Mouse (Mus musculus) liver (tissue): ENCODE data around the gene Mia.

Experiments used
- DNase-seq: peaks from one replicate; pipeline ENCODE4 v3.0.0-alpha.2; 2020; ENCODE audit warnings: mixed read lengths

The Mia gene

DNA sequence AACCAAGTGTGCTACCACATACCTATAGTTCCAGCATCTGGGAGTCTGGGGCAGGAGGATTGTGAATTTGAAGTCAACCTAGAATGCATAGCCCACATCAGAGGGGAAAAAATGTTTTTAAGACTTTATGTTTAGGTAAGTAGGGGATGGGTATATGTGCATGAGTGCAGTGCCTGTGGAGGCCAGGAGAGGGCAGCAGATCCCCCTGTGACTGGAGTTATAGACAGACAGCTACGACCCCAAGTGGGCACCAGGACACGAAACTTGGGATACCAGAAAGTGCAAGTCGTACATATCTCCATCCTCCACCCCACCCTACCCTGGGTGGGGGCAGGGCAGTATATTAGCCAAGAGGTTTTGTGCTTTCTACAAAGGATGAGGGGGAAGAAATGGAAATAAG, 4.0 kb upstream of the Mia start:
- peak; percentile 66 for DNase-seq

DNA sequence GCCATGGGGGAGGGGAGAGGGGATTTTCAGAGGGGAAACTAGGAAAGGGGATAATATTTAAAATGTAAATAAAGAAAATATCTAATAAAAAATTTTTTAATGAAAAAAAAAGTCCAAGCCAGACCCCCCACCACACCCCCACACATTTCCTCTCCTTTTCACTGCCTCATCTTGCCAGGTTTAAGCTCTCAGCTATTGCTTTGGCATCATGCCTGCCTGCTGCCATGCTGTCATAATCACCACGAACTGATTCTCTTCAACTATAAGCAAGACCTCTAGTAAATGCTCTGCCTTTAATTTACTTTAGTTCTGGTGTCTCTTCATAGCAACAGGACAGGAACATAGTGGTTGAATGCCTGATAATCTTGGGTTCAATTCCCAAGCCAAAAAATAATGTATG, 1.5 kb upstream of the Mia start:
- no peak for DNase-seq

DNA sequence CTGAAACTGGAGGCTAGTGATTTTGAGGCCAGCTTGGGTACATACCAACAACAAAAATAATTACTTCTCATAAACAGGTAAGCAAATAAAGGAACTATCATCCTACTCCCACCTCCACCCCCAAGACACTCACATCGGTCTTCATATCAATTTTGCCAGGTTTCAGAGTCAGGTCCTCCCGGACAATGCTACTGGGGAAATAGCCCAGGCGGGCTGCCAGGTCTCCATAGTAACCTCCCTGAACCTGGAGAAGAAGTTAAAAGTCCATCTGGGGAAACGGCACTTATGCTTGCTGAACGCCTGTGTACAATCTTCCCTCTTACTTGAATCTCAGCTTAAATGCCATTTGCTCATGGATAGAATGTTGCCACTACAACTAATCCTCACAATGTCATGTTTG, 921 bp downstream of the Mia start:
- no peak for DNase-seq

DNA sequence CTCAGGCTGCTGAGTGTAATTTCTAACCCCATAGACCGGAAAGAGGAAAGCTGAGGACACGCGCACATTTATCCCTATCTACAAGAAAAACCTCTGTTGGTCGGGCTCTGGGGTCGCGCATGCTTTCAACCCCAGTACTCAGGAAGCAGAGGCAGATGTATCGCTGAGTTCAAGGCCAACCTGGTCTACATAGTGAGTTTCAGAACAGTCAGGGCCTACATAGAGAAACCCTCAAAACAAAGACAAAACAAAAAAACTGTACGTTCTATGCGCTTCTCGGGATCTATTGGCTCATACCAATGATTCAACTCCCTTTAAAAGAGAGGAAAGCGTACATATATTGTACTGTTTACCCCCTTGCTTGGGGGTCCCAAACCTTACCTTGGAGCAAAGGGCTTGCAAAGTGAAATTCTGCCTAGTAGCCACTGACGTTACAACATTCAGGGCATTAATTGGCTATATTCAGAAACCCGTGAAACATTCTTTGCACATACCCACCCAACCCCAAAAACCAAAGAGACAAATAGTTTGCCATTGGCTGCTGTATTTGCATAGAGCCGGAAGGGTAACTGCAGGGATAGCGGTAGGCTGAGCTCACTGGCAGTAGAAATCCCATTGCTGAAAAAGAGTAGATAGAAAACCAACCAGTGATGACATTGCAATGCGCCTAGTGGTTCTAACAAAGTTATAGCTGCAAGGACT, 1.6 kb downstream of the Mia start:
- no peak for DNase-seq

DNA sequence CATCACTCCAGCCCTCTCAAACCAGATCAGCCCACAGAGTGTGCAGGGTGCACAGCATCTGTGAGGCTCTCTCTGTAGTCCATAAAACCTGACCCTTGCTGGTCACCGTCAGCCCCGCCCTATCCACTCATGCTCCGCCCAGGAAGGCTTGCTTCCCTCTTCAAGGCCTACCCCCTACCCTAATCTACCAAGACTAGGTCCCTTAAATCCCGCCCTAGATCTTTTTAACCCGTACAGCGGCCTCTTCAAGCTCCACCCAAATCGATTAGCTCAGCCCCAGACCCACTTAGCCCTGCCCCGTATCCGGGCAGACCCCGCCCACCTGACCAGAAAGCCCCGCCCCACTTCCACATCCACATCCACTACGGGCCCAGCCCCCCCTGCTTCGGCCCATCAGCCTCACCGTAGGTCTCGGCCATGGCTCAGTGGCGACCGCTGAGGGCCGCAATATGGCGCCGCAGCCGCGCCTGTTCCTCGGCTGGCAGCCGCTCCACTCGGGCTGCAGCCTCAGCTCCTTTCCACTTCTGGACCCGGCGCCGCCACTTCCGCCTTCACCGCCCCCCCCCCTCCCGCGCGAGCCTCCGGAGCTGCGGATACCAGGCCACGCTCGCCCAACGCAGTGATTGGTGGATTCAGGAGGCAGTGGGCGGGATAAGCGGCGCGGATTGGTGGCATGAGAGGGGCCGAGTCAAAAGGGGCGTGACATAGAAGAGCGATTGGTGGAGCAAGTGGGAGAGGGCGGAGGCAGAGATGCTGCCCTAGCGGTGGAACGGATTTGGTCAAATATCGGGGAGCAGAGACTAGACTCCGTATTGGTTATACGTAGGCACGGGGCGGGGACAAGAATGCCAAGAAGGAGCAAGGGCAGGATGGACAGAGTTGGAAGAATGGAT, 2.4 kb downstream of the Mia start, which contains the start of gene Rab4b:
TSS of gene Rab4b (minus strand) at position 573 of the 893 bp plus-strand sequence.
- DNase-seq: peak; percentile 99

DNA sequence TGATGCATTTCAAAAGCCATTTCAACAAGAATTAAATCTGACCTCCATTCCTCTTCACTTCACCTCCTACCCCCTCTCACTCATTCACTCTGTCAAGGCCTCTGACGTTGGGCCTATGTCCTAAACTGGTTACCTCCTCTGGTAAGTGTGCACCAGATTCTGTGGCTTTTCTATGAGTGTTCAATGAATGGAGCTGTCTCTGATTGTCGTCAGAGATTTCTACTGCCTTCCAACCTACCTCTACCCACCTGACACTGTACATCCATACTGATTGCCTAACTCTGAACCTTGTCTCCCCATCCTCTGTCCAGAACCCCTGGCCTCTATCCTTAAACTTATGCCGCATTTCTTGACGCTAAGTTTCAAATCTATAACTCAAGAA, 3.0 kb downstream of the Mia start:
- no peak for DNase-seq

DNA sequence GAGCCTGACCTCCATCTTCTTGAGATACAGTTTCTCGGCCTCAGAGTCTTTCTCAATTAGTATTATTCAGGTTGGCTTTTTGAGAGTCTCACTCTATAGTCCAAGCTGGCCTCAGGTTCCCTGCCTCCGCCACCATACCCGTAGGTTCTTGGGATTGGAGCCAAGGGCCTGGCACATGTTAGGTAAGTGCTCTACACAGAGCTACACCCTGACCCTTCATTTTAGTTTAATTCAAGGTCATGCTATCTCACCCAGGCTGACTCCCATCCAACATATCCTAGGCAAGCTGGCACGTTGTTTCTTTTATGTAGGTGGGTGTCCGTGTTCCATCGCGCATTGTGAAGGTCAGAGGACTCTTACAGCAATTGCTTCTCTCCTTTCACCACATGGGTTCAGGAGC, 6.1 kb downstream of the Mia start:
- no peak for DNase-seq

DNA sequence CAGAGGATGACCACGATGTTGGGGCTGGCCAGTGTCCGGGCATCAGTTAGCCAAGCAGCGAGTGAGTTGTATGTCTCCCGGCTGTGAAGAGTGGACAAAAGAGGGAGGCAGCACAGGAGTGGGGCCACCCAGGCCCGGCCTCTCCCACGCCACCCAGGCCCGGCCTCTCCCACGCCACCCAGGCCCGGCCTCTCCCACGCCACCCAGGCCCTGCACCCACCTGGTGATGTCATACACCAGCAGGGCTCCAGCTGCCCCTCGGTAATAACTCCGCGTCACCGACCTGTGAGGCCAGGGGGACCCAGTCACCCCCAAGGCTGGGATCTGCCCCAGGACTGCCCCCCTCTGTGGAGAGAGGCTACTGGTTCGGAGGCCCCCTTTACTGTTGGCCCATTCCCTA, 6.5 kb downstream of the Mia start:
- no peak for DNase-seq

DNA sequence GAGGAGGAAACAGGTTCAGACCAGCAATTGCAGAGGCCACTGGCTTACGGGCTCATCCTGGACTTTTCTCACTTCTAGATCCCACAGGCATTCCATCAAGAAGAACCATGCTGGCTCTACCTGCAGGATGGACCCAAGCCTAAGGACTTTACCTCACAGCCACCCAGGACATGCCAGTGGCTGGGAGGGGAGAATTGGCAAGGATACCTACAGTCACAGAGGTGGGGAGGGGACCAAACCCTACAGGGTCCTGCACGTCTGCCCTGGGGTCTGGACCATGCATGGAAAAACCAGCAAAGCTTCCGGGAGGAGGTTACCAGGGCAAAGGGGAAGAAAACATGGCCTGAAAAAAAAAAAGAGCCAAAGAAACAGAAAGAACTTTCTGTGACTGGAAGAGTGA, 10.0 kb downstream of the Mia start:
- DNase-seq: no peak

DNA sequence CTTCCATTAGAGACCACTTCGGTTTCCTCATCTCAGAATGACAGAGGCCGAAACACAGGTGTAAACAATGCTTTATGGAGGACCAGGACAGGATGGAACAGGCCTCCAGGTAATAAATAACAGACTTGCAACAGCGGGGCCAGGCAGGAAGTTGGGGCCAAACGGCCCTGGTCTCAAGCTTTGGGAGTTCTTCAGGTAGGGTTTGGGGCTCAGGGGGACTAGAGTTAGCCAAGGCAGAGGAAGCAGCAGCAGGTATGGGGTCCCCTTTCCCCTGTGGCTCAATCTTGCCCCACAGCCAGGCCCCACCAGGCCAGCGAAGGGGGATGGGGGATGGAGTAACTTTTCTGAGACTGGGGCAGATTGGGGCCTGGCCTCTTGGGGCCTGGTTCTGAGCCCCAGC, 12.6 kb downstream of the Mia start:
- DNase-seq: no peak

DNA sequence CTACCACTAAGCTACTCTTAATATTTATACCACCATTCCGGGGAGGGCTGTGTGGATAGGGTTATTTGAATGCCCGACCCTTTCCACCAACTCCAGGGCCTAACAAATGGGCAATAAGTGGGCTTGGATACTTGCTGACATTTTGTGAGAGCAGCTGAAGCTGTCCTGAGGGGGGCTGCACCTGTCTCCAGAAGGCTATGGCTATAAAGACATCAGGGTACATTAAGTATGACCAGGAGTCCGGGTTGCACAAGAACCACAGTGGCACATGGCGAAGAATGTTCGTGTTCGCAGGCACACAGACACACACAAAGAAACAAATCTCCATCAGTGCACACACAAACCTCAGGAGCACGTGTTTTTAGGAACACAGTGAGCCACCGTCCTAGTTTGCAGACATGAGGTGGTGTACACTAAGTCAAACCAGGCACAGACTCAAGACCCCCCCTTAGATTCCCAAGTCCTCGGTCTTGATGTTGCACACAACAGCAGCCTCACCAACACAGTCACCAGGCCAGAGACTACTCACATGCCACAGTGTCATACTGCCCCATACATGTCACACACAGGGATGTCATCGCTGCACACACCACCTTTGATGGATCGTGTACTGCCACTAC, 13.4 kb downstream of the Mia start:
- DNase-seq: no peak

DNA sequence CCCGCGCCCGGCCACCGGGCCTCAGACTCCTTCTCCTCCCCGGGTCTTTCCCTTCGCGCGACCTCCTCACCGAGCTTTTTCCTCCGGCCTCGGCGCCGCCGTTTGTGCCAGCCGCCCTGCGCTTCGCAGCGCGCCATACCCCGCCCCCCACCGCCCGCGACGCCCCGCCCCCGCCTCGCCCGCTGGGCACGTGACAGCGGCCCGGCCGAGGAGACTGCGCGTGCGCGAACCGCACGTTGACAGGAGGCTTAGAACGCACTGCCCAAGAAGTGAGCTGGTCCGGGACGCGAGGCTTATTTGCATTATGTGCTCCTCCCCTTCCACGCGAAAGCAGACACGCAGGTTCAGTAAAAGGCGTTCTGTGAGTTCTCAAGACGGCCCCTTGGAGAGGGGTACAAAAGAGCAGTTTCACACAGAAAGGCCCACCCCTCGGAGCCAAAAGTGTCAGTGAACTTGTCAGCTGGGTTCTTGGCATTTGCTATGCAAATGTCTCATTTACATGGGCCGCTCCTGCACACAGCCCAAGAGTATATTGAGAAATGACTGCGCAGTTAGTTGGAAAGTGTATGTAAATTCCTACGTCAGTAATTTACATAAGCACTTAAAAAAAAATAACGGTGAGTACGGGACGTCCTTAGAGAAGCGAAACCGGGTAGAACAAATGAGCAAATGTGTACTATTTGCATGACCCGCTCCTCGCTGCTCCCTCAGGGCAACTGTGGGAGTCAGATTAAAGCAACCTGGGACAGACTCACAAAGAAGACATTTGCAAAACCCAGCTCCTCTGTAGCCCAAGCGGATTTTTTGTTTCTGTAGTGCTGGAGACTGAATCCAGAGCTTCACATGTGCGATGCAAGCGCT, 14.1 kb downstream of the Mia start, which contains the start of gene Egln2:
TSS of gene Egln2 (minus strand) at position 189 of the 861 bp plus-strand sequence.
- DNase-seq: peak; percentile 99

DNA sequence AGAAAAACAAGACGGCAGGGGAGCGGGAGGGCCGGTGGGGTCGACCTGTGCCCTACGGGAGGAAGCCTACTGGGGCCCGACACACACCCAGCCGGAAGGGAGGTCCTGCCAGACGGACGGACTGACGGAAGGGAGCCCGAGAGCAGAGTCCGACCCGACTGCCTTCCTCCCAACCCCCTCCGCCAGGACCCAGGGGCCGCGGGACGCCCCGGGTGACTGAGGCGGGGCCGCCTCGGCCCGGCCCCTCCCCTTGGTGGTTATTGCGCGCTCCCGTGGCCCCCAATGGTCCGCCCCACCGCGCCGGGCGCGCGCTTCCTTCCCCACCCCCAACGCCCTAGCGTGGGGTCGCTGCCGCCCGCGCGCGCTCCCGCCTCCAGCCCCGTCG, 14.7 kb downstream of the Mia start:
- peak; percentile 89 for DNase-seq

DNA sequence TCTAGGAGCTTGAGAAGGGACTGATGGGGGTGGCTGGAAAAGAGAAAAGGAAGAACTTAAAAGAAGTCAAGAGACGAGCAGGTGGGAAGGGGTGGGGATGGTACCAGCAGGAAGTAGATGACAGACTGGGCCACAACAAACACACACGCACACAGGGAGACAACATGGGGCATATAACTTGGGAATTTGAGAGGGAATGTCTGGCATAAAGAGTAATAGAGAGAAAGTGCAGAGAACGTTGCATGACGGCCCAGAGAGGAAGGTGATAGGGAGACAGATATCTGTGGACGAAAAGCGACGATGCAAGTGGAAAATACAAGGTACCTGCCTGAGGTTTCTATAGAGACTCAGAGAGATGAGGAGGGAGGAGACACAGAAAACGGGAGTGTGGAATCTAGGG, 15.3 kb downstream of the Mia start:
- no peak for DNase-seq

DNA sequence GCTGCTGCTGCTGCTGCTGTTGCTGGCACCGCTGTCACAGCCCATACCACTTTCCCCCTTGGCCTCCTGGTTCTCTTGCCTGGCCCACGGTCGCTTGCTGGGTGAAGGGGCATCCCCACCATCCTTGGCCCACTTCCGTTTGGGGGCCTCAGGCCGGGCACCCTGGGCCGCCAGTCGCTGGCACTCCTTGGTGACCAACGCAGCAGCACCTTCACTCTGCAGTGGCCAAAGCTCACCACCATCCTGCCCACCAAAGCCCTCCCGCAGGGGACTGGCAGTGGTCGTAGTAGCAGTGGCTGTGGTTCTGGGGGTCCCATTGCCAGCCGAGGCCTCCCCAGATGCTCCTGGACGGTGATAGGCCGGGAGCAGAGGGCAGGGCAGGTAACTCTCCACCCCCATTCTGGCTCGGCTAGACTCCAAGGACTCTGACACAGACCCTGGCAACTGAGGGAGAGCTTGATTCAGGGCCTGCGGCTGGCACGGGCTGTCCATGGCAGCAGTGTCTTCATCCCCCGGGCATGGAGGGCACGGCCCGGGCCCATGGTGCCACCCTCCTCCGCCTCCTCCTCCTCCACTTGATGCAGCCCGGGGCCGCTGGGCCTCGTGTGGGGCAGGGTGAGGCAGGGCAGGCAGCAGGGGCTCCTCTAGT, 15.8 kb downstream of the Mia start:
- no peak for DNase-seq

DNA sequence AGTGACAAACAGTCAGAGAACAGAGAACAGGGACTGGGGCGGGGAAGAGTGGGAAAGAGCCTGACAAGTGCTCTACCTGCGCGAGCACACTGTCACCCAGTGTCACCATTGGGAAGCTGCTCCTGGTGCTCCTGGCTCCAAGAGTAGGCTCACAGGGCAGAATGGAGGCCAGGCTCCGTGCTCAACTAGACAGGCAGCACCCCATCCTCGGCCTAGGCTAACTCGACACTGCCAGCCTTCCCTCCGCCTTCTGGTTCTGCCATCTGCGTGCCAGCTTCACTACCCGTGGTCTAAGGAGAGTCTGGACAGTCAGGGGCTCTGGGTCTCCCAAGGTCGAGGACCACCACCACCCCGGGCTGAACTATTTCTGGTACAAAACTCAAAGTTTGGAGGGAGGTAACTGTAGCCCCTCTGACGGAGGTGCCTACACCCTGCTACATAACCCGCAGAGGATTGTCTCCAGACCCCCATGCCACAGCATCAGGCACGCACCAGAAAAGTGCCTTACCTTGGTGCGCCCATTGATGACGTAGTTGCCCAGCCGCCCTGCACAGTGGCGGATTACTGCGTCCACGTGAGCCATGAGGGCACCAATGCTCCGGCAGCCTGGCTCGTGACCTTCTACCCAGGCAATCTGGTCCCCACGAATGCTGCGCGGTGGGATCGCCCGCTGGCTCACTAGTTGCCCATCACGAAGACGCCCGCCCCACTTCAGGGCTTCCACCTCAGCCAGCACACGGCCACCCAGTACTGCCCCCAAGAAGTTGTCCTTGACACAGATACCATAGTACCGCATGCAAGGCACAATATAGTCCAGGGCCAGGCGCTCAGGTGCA, 16.6 kb downstream of the Mia start:
- no peak for DNase-seq

DNA sequence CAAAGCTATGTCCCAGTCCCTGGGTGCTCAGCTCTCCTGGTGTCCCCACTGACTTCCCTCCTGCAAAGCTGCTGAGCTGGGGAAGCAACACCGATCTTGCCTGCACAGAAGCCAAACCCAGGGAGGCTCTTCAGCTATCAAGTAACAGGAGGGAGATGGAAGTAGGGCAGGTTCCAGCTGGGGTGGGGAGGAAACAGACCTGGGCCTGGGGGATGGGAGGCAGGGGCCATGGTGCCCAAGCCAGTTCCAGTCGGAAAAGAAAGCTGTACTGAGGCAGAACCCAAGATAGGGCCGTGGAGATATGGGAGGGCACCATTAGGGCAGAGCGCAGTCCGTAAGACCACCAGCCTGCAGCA, 17.5 kb downstream of the Mia start:
- DNase-seq: no peak

DNA sequence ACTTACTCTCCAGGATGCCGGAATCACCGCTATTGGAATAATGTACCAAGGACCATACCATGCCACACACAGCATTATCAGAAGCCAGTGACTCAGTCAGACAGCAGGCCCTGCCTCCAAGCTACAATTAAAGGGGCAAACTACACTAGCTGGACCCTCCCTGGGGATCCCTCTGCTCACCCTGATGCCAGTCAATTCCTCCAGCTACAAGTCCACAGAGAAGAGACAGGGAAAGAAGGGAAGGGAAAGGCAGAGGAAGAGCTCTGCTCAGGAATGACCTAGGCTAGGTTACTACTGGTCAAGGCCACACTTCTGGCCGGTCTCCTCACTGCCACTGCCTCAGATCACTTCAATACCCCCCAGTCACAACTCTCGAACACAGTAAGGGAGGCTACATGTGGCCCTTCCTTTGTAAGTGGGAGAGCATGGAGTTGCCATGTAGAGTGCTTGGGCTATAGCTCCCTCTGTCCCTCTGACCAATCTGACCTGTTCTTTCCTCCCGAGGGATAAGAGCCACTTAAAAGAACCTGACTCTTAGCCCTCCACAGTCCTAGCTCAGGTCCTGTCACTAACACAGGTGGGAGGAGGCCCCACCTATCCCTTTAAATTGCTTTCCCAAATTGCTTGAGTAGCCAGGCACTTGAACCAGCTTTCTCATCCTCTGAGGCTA, 18.0 kb downstream of the Mia start:
- no peak for DNase-seq

DNA sequence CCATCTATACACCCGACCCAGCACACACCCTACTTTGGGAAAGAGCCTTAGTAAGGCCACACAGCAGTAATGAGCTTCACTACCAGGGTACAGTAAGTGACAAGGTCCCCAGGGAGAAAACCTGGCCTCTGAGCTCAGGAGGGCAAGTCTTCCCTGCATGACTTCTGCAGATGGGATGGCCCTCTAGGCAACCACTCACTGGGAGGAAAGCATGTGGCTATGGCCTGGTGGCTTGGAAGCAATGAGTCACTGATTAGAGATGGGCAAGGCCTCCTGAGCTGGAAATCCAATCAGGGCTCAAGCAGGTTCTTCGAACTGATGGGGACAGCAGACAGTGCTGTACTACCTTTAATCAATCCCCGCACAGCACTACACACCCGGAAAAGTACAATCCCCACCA, 19.2 kb downstream of the Mia start:
- no peak for DNase-seq

DNA sequence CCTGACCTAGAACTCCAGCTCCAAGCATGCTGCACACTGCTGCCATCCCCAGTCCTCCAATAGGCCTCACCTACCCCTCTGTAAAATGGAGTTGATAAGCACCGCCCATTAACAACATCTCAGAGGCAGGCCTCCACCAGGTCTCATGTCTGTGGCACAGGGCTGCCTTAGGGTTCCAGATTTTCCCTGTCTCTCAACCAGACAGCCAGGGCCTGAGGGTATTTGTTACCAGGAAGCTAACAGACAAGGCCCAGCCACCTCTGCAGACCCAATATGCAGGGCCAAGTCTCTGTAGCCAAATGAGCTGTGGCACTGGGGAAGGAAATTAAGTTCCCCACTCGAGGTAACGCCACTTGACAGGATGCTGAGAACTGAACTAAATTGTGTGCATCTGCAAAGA, 20.0 kb downstream of the Mia start:
- no peak for DNase-seq

DNA sequence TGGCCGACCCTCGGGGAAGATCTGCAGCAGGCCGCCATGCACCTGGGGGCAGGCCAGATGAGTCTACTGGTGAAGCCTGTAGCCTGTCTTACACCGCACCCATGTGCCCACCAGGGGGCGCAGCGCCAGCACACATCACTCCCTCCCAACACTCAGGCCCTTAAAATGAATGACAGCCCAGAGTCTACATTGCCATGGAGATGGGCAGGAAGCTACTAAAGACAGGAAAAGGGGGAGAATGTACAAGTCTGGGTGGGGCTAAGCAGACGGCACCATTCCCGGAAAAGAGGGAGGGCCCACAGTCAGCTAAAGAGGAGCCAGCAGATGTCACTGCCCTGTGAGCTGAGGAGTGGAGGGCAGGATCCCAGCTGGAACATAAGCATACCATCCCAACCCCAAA, 21.1 kb downstream of the Mia start:
- peak; percentile 85 for DNase-seq
